Mouse (Mus musculus) neural tube, embryonic 11.5 days (tissue): ENCODE results near the gene Osbpl7. TPM values are rescaled to one million over a fixed set of nuclear protein-coding genes. Genes with fewer than 3 reads are reported as not detected.
A peak's percentile ranks its signal among the peaks of the same experiment; 100 is the strongest.

ENCODE experiments used
- ATAC-seq: fragments of 200-750 bp; cut with Nextera tagmentation; 2 replicates; pipeline ENCODE4 v1.8.0; 2017; ENCODE audit warnings: moderate number of reproducible peaks, mild to moderate bottlenecking, moderate TSS enrichment, moderate library complexity; ENCODE audit not compliant: insufficient read depth, low FRiP score, low TSS enrichment
- DNase-seq: peaks from one replicate; pipeline ENCODE4 v3.0.0-alpha.2; 2015; ENCODE audit warnings: low spot score
- H3K27ac ChIP-seq: fragments of 300-500 bp; sonication (generic); 2 replicates; pipeline ENCODE4 v1.5.1; 2014; ENCODE audit warnings: low read depth, mild to moderate bottlenecking, low read length
- H3K27me3 ChIP-seq: fragments of 300-500 bp; sonication (generic); 2 replicates; pipeline ENCODE4 v1.6.1; 2014; ENCODE audit warnings: mild to moderate bottlenecking, low read length, mixed read lengths; ENCODE audit not compliant: control insufficient read depth, insufficient read depth
- H3K36me3 ChIP-seq: fragments of 300-500 bp; sonication (generic); 2 replicates; pipeline ENCODE4 v1.6.1; 2014; ENCODE audit warnings: mild to moderate bottlenecking, low read length, moderate library complexity, mixed read lengths; ENCODE audit not compliant: control insufficient read depth, insufficient read depth
- H3K4me1 ChIP-seq: fragments of 300-500 bp; sonication (generic); 2 replicates; pipeline ENCODE4 v1.6.1; 2014; ENCODE audit warnings: low read length, mixed read lengths; ENCODE audit not compliant: control insufficient read depth, insufficient read depth
- H3K4me2 ChIP-seq: fragments of 300-500 bp; sonication (generic); 2 replicates; pipeline ENCODE4 v1.6.1; 2014; ENCODE audit warnings: low read depth, mild to moderate bottlenecking, moderate library complexity
- H3K4me3 ChIP-seq: fragments of 300-500 bp; sonication (generic); 2 replicates; pipeline ENCODE4 v1.5.1; 2014; ENCODE audit warnings: low read depth, low read length
- H3K9ac ChIP-seq: fragments of 300-500 bp; sonication (generic); 2 replicates; pipeline ENCODE4 v1.6.1; 2014; ENCODE audit warnings: mild to moderate bottlenecking, low read length
- H3K9me3 ChIP-seq: fragments of 300-500 bp; sonication (generic); 2 replicates; pipeline ENCODE4 v1.6.1; 2016; ENCODE audit warnings: low read length; ENCODE audit not compliant: control insufficient read depth
- WGBS: fragments of 180-500 bp; shearing (Covaris S2); extraction: QIAGEN DNeasy Blood & Tissue Kit; methylation state at CpG from one replicate; pipeline ENCODE4 v1.1.7; 2014; 5-methylcytosine and 5-hydroxymethylcytosine counted together
- polyA plus RNA-seq: library from polyadenylated mRNA; unstranded; fragments of >200 nt; fragmentation: Nextera tagmentation; extraction: Ambion mirVana; gene quantifications from 2 replicates; pipeline ENCODE4 v1.2.1, GENCODE M21; 2014

Osbpl7 gene
- polyA plus RNA-seq, 1 experiment from 2014 or later = 5.3 TPM

DNA sequence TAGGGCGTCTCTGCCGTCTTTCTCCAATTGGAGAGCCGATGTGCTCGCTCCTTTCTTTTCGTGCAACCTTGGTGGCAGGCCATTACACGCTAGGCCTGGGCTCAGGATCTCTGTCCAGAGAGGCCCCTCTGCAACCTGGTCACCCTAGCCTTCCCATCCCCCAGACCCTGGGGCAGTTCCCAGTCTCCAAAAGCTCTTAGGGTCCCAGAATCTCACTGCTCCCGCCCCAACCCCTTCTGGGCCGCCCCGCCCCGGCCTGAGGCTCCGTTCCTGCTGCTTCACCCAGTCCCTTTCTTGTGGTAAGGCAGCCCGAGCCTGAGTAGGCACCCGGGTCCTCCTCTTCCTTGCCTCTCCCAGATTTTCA is 31.1 kb upstream of the Osbpl7 start:
- no peak overlapping the region for H3K4me3 ChIP-seq
- H3K27ac ChIP-seq = no peak overlapping the region
- no peaks in the 10 kb centered on the region for H3K9me3 ChIP-seq
- H3K36me3 ChIP-seq = no peaks in the 10 kb centered on the region
- no peak overlapping the region for H3K4me2 ChIP-seq
- ATAC-seq (no peak), DNase-seq (peak; percentile 19)
- WGBS = 1% methylated on average over 13 of the region's 13 CpGs
- H3K4me1 ChIP-seq = peaks cover 9% of the 10 kb centered on the region
- peaks cover 85% of the 10 kb centered on the region for H3K27me3 ChIP-seq
- H3K9ac ChIP-seq = no peak overlapping the region

DNA sequence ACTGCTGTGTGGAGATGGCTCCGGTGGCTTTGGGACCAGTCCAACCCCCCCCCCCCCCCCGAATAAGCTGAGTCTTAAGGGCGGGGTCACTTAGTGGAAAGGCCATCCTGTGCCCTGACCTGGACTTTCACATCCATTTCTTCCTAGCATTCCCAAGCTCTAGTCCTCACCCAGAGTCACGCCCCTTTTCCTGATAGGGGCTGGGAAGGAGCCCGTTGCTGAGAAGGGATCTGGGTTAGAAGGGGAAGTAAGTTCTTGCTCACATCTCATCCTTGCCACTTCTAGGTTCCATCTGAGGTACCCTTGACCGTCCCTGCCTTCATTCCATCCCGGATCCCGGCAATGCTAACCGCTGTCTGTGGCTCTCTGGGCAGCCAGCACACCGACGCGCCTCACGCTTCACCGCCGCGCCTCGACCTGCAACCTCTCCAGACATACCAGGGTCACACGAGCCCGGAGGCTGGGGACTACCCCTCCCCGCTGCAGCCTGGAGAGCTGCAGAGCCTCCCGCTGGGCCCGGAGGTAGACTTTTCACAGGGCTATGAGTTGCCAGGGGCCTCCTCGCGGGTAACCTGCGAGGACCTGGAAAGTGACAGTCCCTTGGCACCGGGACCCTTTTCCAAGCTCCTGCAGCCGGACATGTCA is 29.2 kb upstream of the Osbpl7 start:
- Histone ChIP-seq H3K36me3 (no peaks in the 10 kb centered on the region), H3K4me3 (peak overlapping the region; percentile 45), H3K4me2 (peak overlapping the region; percentile 83; the same call in 1 of the 2 replicates), H3K9me3 (no peaks in the 10 kb centered on the region), H3K9ac (peak overlapping the region; percentile 59), H3K4me1 (peaks cover 12% of the 10 kb centered on the region), H3K27ac (no peak overlapping the region), H3K27me3 (peaks cover 73% of the 10 kb centered on the region)
- DNase-seq (no peak), ATAC-seq (0 out of 2 replicates have a peak, but pooled peaks have one; percentile 9)
- 1% methylated on average over 27 of the region's 27 CpGs for WGBS

DNA sequence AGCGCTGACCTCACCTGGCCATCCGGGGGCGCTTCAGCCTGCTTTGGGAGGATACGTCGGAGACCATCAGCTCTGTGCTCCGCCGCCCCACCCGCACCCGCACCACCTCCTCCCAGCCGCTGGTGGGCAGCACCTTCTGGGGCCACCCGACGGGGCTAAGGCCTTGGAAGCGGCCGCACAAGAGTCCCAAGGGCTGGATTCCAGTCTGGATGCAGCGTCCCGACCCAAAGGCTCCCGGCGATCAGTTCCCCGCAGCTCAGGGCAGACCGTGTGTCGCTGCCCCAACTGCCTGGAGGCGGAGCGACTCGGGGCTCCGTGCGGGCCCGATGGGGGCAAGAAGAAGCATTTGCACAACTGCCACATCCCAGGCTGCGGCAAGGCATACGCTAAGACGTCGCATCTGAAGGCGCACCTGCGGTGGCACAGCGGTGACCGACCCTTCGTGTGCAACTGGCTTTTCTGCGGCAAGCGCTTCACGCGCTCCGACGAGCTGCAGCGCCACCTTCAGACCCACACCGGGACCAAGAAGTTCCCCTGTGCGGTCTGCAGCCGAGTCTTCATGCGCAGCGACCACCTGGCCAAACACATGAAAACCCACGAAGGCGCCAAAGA is 28.4 kb upstream of the Osbpl7 start:
- WGBS = under 1% methylated on average over 49 of the region's 50 CpGs
- Histone ChIP-seq H3K27me3 (peaks cover 66% of the 10 kb centered on the region), H3K4me1 (peaks cover 12% of the 10 kb centered on the region), H3K4me3 (peak overlapping the region; percentile 45), H3K9me3 (no peaks in the 10 kb centered on the region), H3K4me2 (peak overlapping the region; percentile 83), H3K36me3 (no peaks in the 10 kb centered on the region), H3K9ac (peak overlapping the region; percentile 59), H3K27ac (no peak overlapping the region)
- ATAC-seq (peak; percentile 45), DNase-seq (peak; percentile 82)

DNA sequence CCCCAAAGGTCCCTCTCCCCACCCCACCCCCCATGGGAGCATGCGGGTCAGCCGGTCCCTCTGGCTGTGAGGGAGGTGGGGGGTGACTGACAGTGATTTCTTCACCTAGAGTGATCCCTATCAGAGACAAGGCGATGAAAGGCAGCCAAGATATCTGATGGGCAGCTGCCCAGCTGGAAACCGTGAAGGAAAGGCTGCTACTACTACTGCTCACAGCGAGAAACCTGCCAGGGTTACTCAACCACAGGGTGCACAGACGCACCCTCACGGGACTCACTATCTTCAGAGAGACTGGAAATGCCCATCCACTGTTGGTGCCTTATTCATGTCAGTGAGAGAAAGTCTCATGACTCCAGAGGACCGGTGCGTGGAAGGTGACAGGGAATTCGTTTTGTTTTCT is 25.5 kb upstream of the Osbpl7 start:
- Histone ChIP-seq H3K4me2 (no peak overlapping the region), H3K4me1 (peaks cover 12% of the 10 kb centered on the region), H3K4me3 (no peak overlapping the region), H3K9me3 (no peaks in the 10 kb centered on the region), H3K27ac (no peak overlapping the region), H3K36me3 (no peaks in the 10 kb centered on the region), H3K27me3 (peaks cover 38% of the 10 kb centered on the region), H3K9ac (no peak overlapping the region)
- no peak for DNase-seq
- 17% methylated on average over 10 of the region's 10 CpGs for WGBS
- no peak for ATAC-seq

DNA sequence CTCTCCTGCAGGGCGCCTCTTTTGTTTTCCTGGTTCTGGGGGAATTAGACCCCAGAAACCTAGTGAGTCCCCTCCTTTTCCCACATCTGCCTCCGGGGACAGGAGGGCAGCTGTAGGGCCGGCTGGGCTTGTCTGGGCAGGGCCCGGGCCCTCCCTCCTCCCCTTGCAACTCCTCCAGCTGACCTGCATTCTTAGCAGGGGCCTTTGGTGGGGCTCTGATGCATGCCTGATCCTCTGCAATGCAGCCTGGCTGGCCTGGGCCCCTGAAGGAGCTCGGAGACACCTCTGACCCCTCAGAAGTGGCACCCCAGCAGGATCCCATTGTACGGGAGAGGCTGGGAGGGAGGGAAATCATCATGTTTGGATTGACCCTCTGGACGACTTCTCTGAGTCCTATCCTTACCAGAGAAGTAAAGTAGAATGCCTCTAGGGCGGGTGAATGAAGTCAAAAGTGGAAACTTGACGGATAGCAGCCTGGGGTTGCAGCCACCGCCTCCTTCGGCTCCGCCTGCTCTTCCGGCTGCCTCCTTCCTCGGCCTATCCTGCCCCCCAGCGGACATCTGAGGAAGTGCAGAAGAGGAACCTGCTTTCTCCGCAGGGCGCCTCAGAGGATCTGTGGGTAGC is 24.6 kb upstream of the Osbpl7 start:
- WGBS = under 1% methylated on average over 17 of the region's 17 CpGs
- Histone ChIP-seq H3K9me3 (no peaks in the 10 kb centered on the region), H3K9ac (peak overlapping the region; percentile 57; the same call in 1 of the 2 replicates), H3K4me2 (peak overlapping the region; percentile 55), H3K27me3 (peaks cover 30% of the 10 kb centered on the region), H3K36me3 (no peaks in the 10 kb centered on the region), H3K4me1 (peaks cover 17% of the 10 kb centered on the region), H3K4me3 (peak overlapping the region; percentile 23), H3K27ac (0 out of 2 replicates have a peak overlapping the region, but pooled peaks have one; percentile 27)
- ATAC-seq (peak; percentile 30; the same call in 1 of the 2 replicates), DNase-seq (peak; percentile 91)

DNA sequence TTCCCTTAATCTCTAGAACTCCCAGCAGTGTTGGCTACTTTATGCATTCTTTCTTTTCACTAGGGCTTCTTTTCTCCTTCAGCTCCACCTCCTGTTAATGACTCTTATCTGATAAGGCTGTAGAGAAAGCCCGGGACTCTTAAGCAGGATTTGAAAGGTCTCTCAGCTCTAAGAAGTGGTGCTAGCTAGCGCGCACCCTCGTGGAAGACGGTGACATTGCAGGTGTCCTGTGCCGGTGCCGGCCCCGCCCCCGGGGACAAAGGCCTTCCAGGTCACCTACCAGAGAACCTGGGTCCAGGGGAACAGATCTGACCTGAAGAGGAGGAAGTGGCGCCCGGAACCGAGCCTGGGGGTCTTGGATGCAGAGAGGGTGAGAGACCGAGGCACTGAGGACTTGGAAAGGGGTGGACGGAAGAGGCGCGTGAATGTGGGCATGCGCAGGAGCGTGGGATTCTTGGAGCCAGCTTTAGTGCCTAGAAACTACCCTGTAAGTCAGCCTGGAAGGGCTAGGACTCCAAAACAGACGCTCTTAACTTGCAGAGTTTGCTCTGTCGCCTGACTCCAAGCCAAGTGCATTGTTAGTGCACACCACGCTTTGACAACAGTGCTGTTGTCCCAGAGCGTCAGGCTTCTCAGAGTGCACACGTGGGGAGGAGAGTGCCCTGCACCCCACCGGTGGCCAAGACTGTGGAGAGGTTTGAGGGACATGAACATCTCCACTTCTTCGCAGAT is 20.6 kb upstream of the Osbpl7 start, which contains the start of gene Scrn2:
TSS of gene Scrn2 (plus strand) at position 253 of the 732 bp plus-strand sequence.
- H3K27ac ChIP-seq = no peak within 1 kb of the TSS
- H3K4me2 ChIP-seq = peak within 1 kb of the TSS; percentile 52
- H3K36me3 ChIP-seq = peaks cover 2% of the 10 kb centered on the region; the same call in 1 of the 2 replicates
- H3K9me3 ChIP-seq = no peaks in the 10 kb centered on the region
- H3K9ac ChIP-seq = peak within 1 kb of the TSS; percentile 67
- WGBS = 3% methylated on average over 25 of the region's 25 CpGs
- ATAC-seq (peak; percentile 55), DNase-seq (peak; percentile 89)
- H3K4me3 ChIP-seq = peak within 1 kb of the TSS; percentile 52
- no peaks in the 10 kb centered on the region for H3K27me3 ChIP-seq
- H3K4me1 ChIP-seq = peaks cover 8% of the 10 kb centered on the region

DNA sequence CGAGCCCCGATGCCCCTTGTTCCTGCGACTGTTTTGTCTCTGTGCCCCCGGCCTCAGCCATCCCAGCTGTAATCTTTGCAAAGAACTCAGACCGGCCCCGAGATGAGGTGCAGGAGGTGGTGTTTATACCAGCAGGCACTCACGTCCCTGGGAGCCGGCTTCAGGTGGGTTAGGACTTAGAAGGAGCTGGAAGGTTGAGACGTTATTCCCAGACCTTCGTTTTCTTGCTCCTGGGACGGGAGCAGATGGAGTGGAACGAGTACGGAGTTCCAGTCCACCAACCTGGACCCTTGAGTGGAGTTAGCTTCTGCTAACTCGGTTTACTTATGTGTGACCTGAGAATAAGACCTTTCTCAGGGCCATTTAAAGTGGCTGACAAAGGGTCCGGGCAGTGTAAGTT is 20.0 kb upstream of the Osbpl7 start:
- DNase-seq = no peak
- Histone ChIP-seq H3K27me3 (no peaks in the 10 kb centered on the region), H3K4me3 (peak overlapping the region; percentile 52), H3K4me1 (peaks cover 8% of the 10 kb centered on the region), H3K9ac (peak overlapping the region; percentile 67), H3K4me2 (peak overlapping the region; percentile 52), H3K9me3 (no peaks in the 10 kb centered on the region), H3K36me3 (peaks cover 2% of the 10 kb centered on the region; the same call in 1 of the 2 replicates), H3K27ac (no peak overlapping the region)
- WGBS = 20% methylated on average over 15 of the region's 15 CpGs
- no peak for ATAC-seq

DNA sequence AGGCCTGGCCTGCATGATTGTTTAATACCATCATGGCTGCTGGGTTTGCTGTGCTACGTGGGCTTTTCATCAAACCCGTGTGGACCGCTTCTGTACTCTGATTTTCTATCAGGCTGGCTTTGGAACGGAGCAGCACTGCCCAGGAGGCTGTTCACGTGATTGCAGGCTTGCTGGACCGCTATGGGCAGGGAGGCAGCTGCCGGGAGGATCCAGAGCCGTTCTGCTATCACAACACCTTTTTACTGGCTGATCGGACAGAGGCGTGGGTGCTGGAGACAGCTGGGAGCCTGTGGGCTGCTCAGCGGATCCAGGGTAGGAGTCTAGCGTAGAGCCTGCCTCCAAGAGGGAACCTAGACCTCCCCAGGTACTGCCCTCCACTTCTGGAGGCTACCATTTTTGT is 18.5 kb upstream of the Osbpl7 start:
- Histone ChIP-seq H3K27me3 (no peaks in the 10 kb centered on the region), H3K36me3 (peaks cover 2% of the 10 kb centered on the region; the same call in 1 of the 2 replicates), H3K9me3 (no peaks in the 10 kb centered on the region), H3K9ac (no peak overlapping the region), H3K4me3 (no peak overlapping the region), H3K4me1 (peaks cover 5% of the 10 kb centered on the region; the same call in 1 of the 2 replicates), H3K27ac (no peak overlapping the region), H3K4me2 (no peak overlapping the region)
- ATAC-seq (no peak), DNase-seq (no peak)
- WGBS = 82% methylated on average over 12 of the region's 12 CpGs
